In genomic region chr10:99097374-99097773, GRCm38 (mm10) we compare ENCODE assay signal across 10 mouse cellular contexts. TPM values are rescaled to one million over a fixed set of nuclear protein-coding genes. Genes with fewer than 3 reads are reported as not detected.
A peak's percentile ranks its signal among the peaks of the same experiment; 100 is the strongest.
DNase-seq lines count a peak whose midpoint lies in the region; ATAC-seq and TF ChIP-seq lines count a peak whose summit lies in the region.
"Had no signal": no experiment of that assay in that cellular context is flagged by ENCODE, and none has a peak within 500 bp of the region (broad histone marks: within the 10 kb centered on the region; RNA-seq: fewer than 3 reads in every experiment).

No protein-coding gene starts in this region.

- no peak overlapping the region for H3K27ac ChIP-seq in heart, postnatal 0 days (ENCODE audit: low read depth)

- H3K4me3 ChIP-seq in heart, postnatal 0 days (ENCODE audit: low read depth, low read length): no peak overlapping the region

- no peak for DNase-seq in cerebellum, adult 11-12 months
- peak; percentile 49 to 62 for DNase-seq in layer of hippocampus, postnatal 10 days (ENCODE audit: low spot score in 2 of 2)
- DNase-seq in layer of hippocampus, adult 9-11 months: no peak
- no peak for DNase-seq in heart, postnatal 0 days (ENCODE audit: low spot score)
- peak; percentile 72 for DNase-seq in lung, postnatal 14 days
- peak; percentile 75 for DNase-seq in thymus, postnatal 14 days

- no peaks in the 10 kb centered on the region for H3K27me3 ChIP-seq in heart, postnatal 0 days (ENCODE audit: control insufficient read depth, insufficient read depth, low read length)

- 64% methylated on average over 10 of the region's 10 CpGs for WGBS in heart, postnatal 0 days

- peak; percentile 53 for TF ChIP-seq CTCF in heart, postnatal 0 days (IDR thresholded peaks at IDR 0.05; ENCODE audit: low read depth)

- peak; percentile 49; the same call in 1 of the 2 replicates for ATAC-seq in cerebellum, adult (ENCODE audit: insufficient number of reproducible peaks, low FRiP score, low TSS enrichment)
- peak; percentile 75 for ATAC-seq in activated CD4-positive, CD25-positive, alpha-beta regulatory T cell, adult 4 months
- ATAC-seq in heart, postnatal 0 days (ENCODE audit: insufficient read depth, low read depth): no peak

- no peaks in the 10 kb centered on the region for H3K9me3 ChIP-seq in heart, postnatal 0 days (replicated peaks; ENCODE audit: control insufficient read depth, low read length)

- no peaks in the 10 kb centered on the region for H3K4me1 ChIP-seq in heart, postnatal 0 days (ENCODE audit: control insufficient read depth, insufficient read depth)

- TF ChIP-seq EP300 in heart, postnatal 0 days (IDR thresholded peaks at IDR 0.05; ENCODE audit: low read depth): no peak

- no peaks in the 10 kb centered on the region for H3K36me3 ChIP-seq in heart, postnatal 0 days (replicated peaks; ENCODE audit: control insufficient read depth, insufficient read depth, low read length)

- no peak overlapping the region for H3K9ac ChIP-seq in heart, postnatal 0 days (replicated peaks; ENCODE audit: low read depth, low read length)

- no peak overlapping the region for H3K4me2 ChIP-seq in heart, postnatal 0 days (ENCODE audit: low read depth, low read length)

RNA-seq across cellular contexts. Expression of gene Poc1b, which starts 9.5 kb away (rescaled TPM):
- 10 to 100 TPM in 1 of 2 experiments, 1 to 10 TPM in 1; 9.3 to 10.1 TPM for total RNA-seq in layer of hippocampus, postnatal 10 days (2021)
- 10 to 100 TPM; 10.4 to 10.8 TPM for polyA plus RNA-seq in activated CD4-positive, CD25-positive, alpha-beta regulatory T cell, adult 4 months (2017; shearing (Covaris generic))
- 5.2 and 7.4 TPM in 2 replicates for total RNA-seq in heart, postnatal 0 days (2014; rRNA removed; ENCODE audit: low replicate concordance)
- 3.2 and 3.6 TPM in 2 replicates for polyA plus RNA-seq in heart, postnatal 0 days (2015; fragmentation: Nextera tagmentation; extraction: Ambion mirVana)

RNA-seq across cellular contexts. Expression of gene Galnt4, which starts 10.6 kb away (rescaled TPM):
- 1 to 10 TPM; 5.2 to 5.5 TPM for total RNA-seq in layer of hippocampus, postnatal 10 days (2021)
- 1 to 10 TPM; 3.0 to 3.1 TPM for polyA plus RNA-seq in activated CD4-positive, CD25-positive, alpha-beta regulatory T cell, adult 4 months (2017; shearing (Covaris generic))
- total RNA-seq in heart, postnatal 0 days (2014; rRNA removed; ENCODE audit: low replicate concordance): 3.7 and 5.6 TPM in 2 replicates
- 3.2 and 3.4 TPM in 2 replicates for polyA plus RNA-seq in heart, postnatal 0 days (2015; fragmentation: Nextera tagmentation; extraction: Ambion mirVana)

RNA-seq across cellular contexts. Expression of gene Phxr2, which starts 28.8 kb away (rescaled TPM):
- total RNA-seq in layer of hippocampus, postnatal 10 days (2021): not detected
- under 1 TPM in 1 of 2 experiments, not detected in 1; 0.67 TPM for polyA plus RNA-seq in activated CD4-positive, CD25-positive, alpha-beta regulatory T cell, adult 4 months (2017; shearing (Covaris generic))
- not detected in 2 replicates for total RNA-seq in heart, postnatal 0 days (2014; rRNA removed; ENCODE audit: low replicate concordance)
- polyA plus RNA-seq in heart, postnatal 0 days (2015; fragmentation: Nextera tagmentation; extraction: Ambion mirVana): not detected in 2 replicates
- total RNA-seq: layer of hippocampus, postnatal 36 days had no signal
- polyA plus RNA-seq: C2C12 had no signal

Comparison
In these comparisons a context has a peak if more than half of its experiments do, and no peak if none do; other contexts are left out.
1. DNase-seq: peak in layer of hippocampus, postnatal 10 days (2 of 2), lung, postnatal 14 days (single experiment) and thymus, postnatal 14 days (single experiment); none in cerebellum, adult 11-12 months (single experiment), layer of hippocampus, adult 9-11 months (single experiment) and heart, postnatal 0 days (single experiment).